Mouse (Mus musculus) lung, postnatal 0 days (tissue): ENCODE measurements around the gene Dek. TPM values are rescaled to one million over a fixed set of nuclear protein-coding genes. Genes with fewer than 3 reads are reported as not detected.

Experiments
- ATAC-seq: fragments of 200-750 bp; cut with Nextera tagmentation; 2 replicates; pipeline ENCODE4 v1.8.0; 2017; ENCODE audit warnings: moderate library complexity
- DNase-seq: peaks from one replicate; pipeline ENCODE4 v3.0.0-alpha.2; 2016; ENCODE audit warnings: low spot score
- H3K27ac ChIP-seq: fragments of 300-500 bp; sonication (generic); 2 replicates; pipeline ENCODE4 v1.5.1; 2014; ENCODE audit warnings: antibody characterized with exemption, mild to moderate bottlenecking, low read length, mixed read lengths
- H3K27me3 ChIP-seq: fragments of 300-500 bp; sonication (generic); replicated peaks from 2 replicates; pipeline ENCODE4 v1.6.1; 2014; ENCODE audit warnings: low read length, mixed read lengths; ENCODE audit not compliant: insufficient read depth
- H3K36me3 ChIP-seq: fragments of 300-500 bp; sonication (generic); 2 replicates; pipeline ENCODE4 v1.6.1; 2014; ENCODE audit warnings: low read length, mixed read lengths; ENCODE audit not compliant: insufficient read depth
- H3K4me1 ChIP-seq: fragments of 300-500 bp; sonication (generic); 2 replicates; pipeline ENCODE4 v1.6.1; 2014; ENCODE audit warnings: antibody characterized with exemption, low read depth, low read length, mixed read lengths; ENCODE audit not compliant: insufficient read depth
- H3K4me2 ChIP-seq: fragments of 300-500 bp; sonication (generic); replicated peaks from 2 replicates; pipeline ENCODE4 v1.6.1; 2014; ENCODE audit warnings: low read depth, mild to moderate bottlenecking, low read length, moderate library complexity, mixed read lengths
- H3K4me3 ChIP-seq: fragments of 300-500 bp; sonication (generic); 2 replicates; pipeline ENCODE4 v1.5.1; 2014; ENCODE audit warnings: low read depth, low read length
- H3K9ac ChIP-seq: fragments of 300-500 bp; sonication (generic); replicated peaks from 2 replicates; pipeline ENCODE4 v1.6.1; 2014; ENCODE audit warnings: low read depth, mild to moderate bottlenecking
- H3K9me3 ChIP-seq: fragments of 300-500 bp; sonication (generic); 2 replicates; pipeline ENCODE4 v1.6.1; 2016; ENCODE audit warnings: low read length, mixed read lengths
- CTCF ChIP-seq: IDR thresholded peaks from 2 replicates; pipeline ENCODE4 v1.5.1; 2016; ENCODE audit warnings: antibody characterized with exemption, mild to moderate bottlenecking
- EP300 ChIP-seq: IDR thresholded peaks from 2 replicates; pipeline ENCODE4 v1.6.1; 2016; ENCODE audit warnings: antibody characterized with exemption, mild to moderate bottlenecking, control low read depth
- WGBS: fragments of 180-500 bp; shearing (Covaris S2); extraction: QIAGEN DNeasy Blood & Tissue Kit; methylation state at CpG from one replicate; pipeline ENCODE4 v1.1.7; 2014; 5-methylcytosine and 5-hydroxymethylcytosine counted together
- polyA plus RNA-seq: library from polyadenylated mRNA; unstranded; fragments of >200 nt; fragmentation: Nextera tagmentation; extraction: Ambion mirVana; gene quantifications from 2 replicates; pipeline ENCODE4 v1.2.1, GENCODE M21; 2015

Dek gene
- polyA plus RNA-seq, 1 experiment from 2014 or later = 113 TPM

DNA sequence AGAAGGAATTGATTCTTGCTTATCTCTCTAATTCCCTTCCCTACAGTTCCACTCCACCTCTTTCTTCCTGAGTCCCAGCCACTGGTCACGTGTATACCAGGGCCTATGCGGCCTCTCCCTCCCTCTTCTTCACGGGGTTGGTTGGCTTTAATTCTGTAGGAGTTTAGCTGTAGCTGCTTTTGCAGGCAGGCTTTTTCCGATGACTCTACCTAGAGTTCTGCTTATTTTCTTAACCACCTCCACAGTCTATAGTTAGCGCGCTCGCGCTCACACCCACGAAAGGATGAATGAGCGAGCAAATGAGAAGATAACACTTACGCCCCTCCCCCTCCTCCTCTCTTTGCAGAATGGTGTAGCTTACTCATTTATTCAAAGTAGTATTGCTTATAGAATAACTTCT, 42.6 kb upstream of the Dek start:
- Histone ChIP-seq H3K36me3 (no peaks in the 10 kb centered on the region), H3K4me1 (no peaks in the 10 kb centered on the region), H3K9me3 (no peaks in the 10 kb centered on the region), H3K4me3 (no peak overlapping the region), H3K27ac (no peak overlapping the region), H3K9ac (no peak overlapping the region), H3K27me3 (no peaks in the 10 kb centered on the region), H3K4me2 (no peak overlapping the region)
- TF ChIP-seq EP300 = no peak
- TF ChIP-seq CTCF = no peak
- WGBS = 50% methylated on average over 11 of the region's 11 CpGs
- no peak for ATAC-seq
- DNase-seq = no peak

DNA sequence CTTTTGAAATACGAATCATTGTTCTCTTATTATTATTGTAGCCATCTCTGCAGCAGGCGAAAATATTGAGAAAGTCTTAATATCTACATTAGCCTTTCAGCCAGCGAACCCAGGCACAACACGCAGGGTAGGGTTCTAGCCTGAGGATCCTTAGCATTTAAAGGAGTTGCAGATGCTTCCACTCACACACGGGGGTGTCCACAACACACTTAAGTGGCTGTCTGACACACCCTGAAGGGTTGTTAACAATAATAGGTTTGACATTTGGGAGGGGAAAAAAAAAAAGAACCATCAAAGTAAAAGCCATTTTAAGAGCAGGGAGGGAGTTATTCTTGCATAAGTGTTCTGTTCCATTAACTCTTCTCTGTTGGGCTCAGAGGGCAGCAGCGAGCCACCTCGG, 40.4 kb upstream of the Dek start:
- 47% methylated on average over 7 of the region's 7 CpGs for WGBS
- Histone ChIP-seq H3K4me1 (no peaks in the 10 kb centered on the region), H3K4me3 (no peak overlapping the region), H3K27me3 (no peaks in the 10 kb centered on the region), H3K9me3 (no peaks in the 10 kb centered on the region), H3K4me2 (no peak overlapping the region), H3K9ac (no peak overlapping the region), H3K27ac (no peak overlapping the region), H3K36me3 (no peaks in the 10 kb centered on the region)
- ATAC-seq (no peak), DNase-seq (peak; percentile 7)
- TF ChIP-seq CTCF (no peak), EP300 (no peak)

DNA sequence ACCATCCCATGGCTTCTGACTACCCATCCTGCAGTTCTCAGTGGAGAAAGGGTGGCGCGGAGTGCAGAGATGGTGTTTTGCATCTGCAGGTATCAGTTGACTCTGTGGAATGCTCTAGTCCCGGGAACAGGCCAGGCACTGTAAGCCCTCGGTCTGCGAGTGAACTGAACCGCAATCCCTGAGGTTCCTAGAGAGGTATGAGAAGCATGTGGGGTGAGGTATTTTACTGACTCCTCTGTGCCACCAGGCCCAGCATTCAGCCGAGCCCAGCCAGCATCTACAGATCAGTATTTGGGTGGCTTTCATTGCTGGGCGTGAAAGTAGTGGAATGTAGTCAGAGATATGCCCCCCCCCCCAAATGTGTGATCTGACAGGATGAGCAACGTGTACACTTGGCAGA, 39.9 kb upstream of the Dek start:
- no peaks in the 10 kb centered on the region for H3K9me3 ChIP-seq
- H3K27ac ChIP-seq = no peak overlapping the region
- no peak overlapping the region for H3K4me2 ChIP-seq
- no peaks in the 10 kb centered on the region for H3K4me1 ChIP-seq
- 0 out of 2 replicates have a peak, but pooled peaks have one; percentile 17 for ATAC-seq
- no peak overlapping the region for H3K4me3 ChIP-seq
- H3K9ac ChIP-seq = no peak overlapping the region
- H3K36me3 ChIP-seq = no peaks in the 10 kb centered on the region
- DNase-seq = no peak
- TF ChIP-seq CTCF (no peak), EP300 (no peak)
- 41% methylated on average over 9 of the region's 9 CpGs for WGBS
- H3K27me3 ChIP-seq = no peaks in the 10 kb centered on the region

DNA sequence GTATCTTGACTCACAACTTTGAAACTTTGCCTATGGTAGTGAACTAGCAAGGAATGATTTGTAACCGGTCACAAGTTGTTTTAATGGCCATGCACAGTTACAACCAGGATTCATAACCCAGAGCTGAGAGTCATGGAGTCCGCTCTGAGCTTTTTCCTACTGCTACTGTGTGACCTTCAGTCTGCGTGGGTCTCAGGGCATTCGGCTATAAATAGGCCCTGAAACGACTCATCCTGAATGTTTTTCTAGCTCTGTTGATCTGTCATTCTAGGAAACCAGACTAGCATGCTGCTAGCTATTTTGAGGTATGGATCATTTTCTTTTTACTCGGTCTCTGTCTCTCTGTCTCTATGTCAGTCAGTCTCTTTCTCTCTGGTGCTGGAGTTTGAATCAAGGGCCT, 36.8 kb upstream of the Dek start:
- Histone ChIP-seq H3K27ac (no peak overlapping the region), H3K4me3 (no peak overlapping the region), H3K9me3 (peaks cover 7% of the 10 kb centered on the region; the same call in 1 of the 2 replicates), H3K27me3 (no peaks in the 10 kb centered on the region), H3K4me2 (no peak overlapping the region), H3K36me3 (no peaks in the 10 kb centered on the region), H3K4me1 (no peaks in the 10 kb centered on the region), H3K9ac (no peak overlapping the region)
- TF ChIP-seq EP300 (no peak), CTCF (no peak)
- no peak for ATAC-seq
- no peak for DNase-seq
- 71% methylated on average over 6 of the region's 6 CpGs for WGBS

DNA sequence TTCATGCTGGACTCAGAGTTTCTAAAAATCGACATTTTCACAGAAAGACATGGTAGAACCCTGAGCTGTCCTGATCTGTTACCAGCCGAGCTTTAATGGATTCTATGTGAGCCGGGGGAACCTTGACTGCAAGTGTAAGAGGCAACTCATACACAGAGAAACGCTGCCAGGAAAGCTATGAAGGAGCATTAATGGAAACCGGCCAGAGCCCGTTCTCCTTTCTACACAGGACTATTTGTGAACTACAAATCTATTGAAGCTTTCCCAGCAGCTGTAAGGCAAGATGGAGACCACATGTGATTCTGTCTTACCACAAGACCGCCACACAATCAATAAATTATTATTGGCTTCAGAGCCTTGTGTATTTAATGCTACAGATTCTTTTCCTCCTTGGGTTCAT, 29.7 kb upstream of the Dek start:
- no peak overlapping the region for H3K4me3 ChIP-seq
- H3K9me3 ChIP-seq = peaks cover 7% of the 10 kb centered on the region; the same call in 1 of the 2 replicates
- TF ChIP-seq EP300 = no peak
- no peak for TF ChIP-seq CTCF
- no peaks in the 10 kb centered on the region for H3K27me3 ChIP-seq
- ATAC-seq (no peak), DNase-seq (no peak)
- H3K4me2 ChIP-seq = no peak overlapping the region
- H3K27ac ChIP-seq = no peak overlapping the region
- H3K36me3 ChIP-seq = no peaks in the 10 kb centered on the region
- H3K4me1 ChIP-seq = no peaks in the 10 kb centered on the region
- 85% methylated on average over 7 of the region's 7 CpGs for WGBS
- no peak overlapping the region for H3K9ac ChIP-seq

DNA sequence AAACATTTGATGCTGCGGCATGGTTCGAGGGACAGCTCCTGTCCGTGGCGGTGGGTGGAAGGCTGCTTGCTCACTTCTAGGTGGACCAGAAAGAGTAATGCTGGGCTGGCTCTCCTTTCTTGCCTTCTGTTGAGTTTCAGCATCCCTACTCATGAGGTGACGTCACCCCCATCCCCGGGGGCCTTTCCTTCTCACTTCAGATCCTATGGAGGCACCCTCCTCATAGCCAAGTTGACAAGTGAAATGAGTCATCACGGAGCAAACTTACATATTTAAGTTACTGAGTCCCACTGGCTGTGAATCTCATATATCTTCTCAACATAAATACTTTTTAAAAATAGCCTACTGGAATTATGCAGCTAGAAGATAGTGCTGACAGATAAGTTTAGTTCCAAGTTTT, 28.8 kb upstream of the Dek start:
- H3K27me3 ChIP-seq = no peaks in the 10 kb centered on the region
- no peak for ATAC-seq

DNA sequence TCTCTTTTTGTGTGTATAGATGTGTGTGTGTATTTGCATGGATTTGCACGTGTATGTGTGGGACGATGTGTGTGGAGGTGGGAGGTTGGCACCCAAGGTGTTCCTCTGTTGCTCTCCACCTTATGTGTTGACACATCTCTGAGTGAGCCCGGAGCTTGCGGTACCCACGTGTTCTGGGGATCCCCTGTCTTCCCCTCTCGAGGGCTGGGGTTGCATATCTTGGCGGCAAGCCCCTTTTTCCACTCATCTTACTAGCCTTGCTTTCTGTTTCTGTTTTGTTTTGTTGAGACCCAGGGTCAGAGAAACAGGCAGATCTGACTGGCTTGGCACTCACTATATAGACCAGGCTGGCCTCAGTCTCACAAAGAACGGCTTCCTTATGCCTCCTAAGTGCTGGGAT, 27.1 kb upstream of the Dek start:
- Histone ChIP-seq H3K36me3 (no peaks in the 10 kb centered on the region), H3K4me2 (no peak overlapping the region), H3K4me3 (no peak overlapping the region), H3K9ac (no peak overlapping the region), H3K27me3 (no peaks in the 10 kb centered on the region), H3K4me1 (no peaks in the 10 kb centered on the region), H3K9me3 (no peaks in the 10 kb centered on the region), H3K27ac (no peak overlapping the region)
- TF ChIP-seq EP300 (no peak), CTCF (no peak)
- DNase-seq (no peak), ATAC-seq (no peak)
- WGBS = 70% methylated on average over 8 of the region's 8 CpGs

More for the DNA sequence above, 28.8 kb upstream of the Dek start:
- Histone ChIP-seq H3K4me3 (no peak overlapping the region), H3K9me3 (peaks cover 7% of the 10 kb centered on the region; the same call in 1 of the 2 replicates), H3K36me3 (no peaks in the 10 kb centered on the region), H3K4me1 (no peaks in the 10 kb centered on the region), H3K27ac (no peak overlapping the region), H3K4me2 (no peak overlapping the region), H3K9ac (no peak overlapping the region)
- WGBS = 94% methylated on average over 7 of the region's 7 CpGs
- TF ChIP-seq EP300 = no peak
- TF ChIP-seq CTCF = no peak
- no peak for DNase-seq
